Mouse (Mus musculus) bone marrow, adult 2 months (tissue): ENCODE data around the gene Rims3. TPM values are rescaled to one million over a fixed set of nuclear protein-coding genes. Genes with fewer than 3 reads are reported as not detected.

Source experiments
- H3K27ac ChIP-seq: fragments of 200-500 bp; 2 replicates; pipeline ENCODE4 v1.5.1; 2012; ENCODE audit warnings: low read depth, mild to moderate bottlenecking, control low read depth, inconsistent platforms, low read length; ENCODE audit not compliant: control insufficient read depth, poor library complexity, insufficient read depth
- H3K4me1 ChIP-seq: fragments of 200-500 bp; 2 replicates; pipeline ENCODE4 v1.6.1; 2011; ENCODE audit warnings: low read length; ENCODE audit not compliant: control insufficient read depth, insufficient read depth
- H3K4me3 ChIP-seq: fragments of 200-500 bp; replicated peaks from 2 replicates; pipeline ENCODE3; 2011; ENCODE audit warnings: mild to moderate bottlenecking, low read depth, low read length, control low read depth; ENCODE audit not compliant: control insufficient read depth
- CTCF ChIP-seq: fragments of 200-500 bp; IDR thresholded peaks from 2 replicates; pipeline ENCODE4 v1.5.1; 2011; ENCODE audit warnings: low read length, control low read depth; ENCODE audit not compliant: control insufficient read depth, insufficient read depth
- POLR2A ChIP-seq: fragments of 200-500 bp; IDR thresholded peaks from 2 replicates; pipeline ENCODE4 v1.6.1; 2011; ENCODE audit warnings: low read depth, mild to moderate bottlenecking, control low read depth, low read length, borderline replicate concordance; ENCODE audit not compliant: control insufficient read depth
- WGBS: fragments of 180-500 bp; shearing (Covaris S2); methylation state at CpG from one replicate; pipeline ENCODE4 v1.1.7; 2018; 5-methylcytosine and 5-hydroxymethylcytosine counted together
- polyA plus RNA-seq: library from polyadenylated mRNA; stranded (reverse); fragments of >200 nt; gene quantifications from 2 replicates; pipeline ENCODE4 v1.2.4, GENCODE M21; 2011; ENCODE audit warnings: low replicate concordance; ENCODE audit not compliant: missing spikeins, insufficient read depth, insufficient read length

Rims3 gene
- polyA plus RNA-seq, 1 experiment, result 2.9 TPM

GRCm38 (mm10) chr4:120909558-120910150, 55.0 kb downstream of the Rims3 start:
- Histone ChIP-seq H3K4me3 (no peak overlapping the region), H3K27ac (no peak overlapping the region), H3K4me1 (peaks cover 4% of the 10 kb centered on the region)
- TF ChIP-seq CTCF (peak; percentile 74), POLR2A (no peak)
- 19% methylated on average over 15 of the region's 15 CpGs for WGBS

GRCm38 (mm10) chr4:120911086-120911485, 56.5 kb downstream of the Rims3 start:
- TF ChIP-seq POLR2A, result no peak
- no peak for TF ChIP-seq CTCF
- 91% methylated on average over 6 of the region's 6 CpGs for WGBS
- Histone ChIP-seq H3K27ac (no peak overlapping the region), H3K4me1 (peaks cover 6% of the 10 kb centered on the region), H3K4me3 (no peak overlapping the region)

- WGBS, result 60% methylated on average over 4 of the region's 4 CpGs
- no peak for TF ChIP-seq CTCF
- no peak for TF ChIP-seq POLR2A
- Histone ChIP-seq H3K4me1 (peaks cover 6% of the 10 kb centered on the region), H3K27ac (no peak overlapping the region), H3K4me3 (no peak overlapping the region)
These were observed 58.2 kb downstream of the Rims3 start for GRCm38 (mm10) chr4:120912866-120913265.

- Histone ChIP-seq H3K4me3 (no peak overlapping the region), H3K27ac (no peak overlapping the region), H3K4me1 (peaks cover 6% of the 10 kb centered on the region)
- 68% methylated on average over 8 of the region's 8 CpGs for WGBS
- TF ChIP-seq CTCF (no peak), POLR2A (no peak)
These were observed 58.8 kb downstream of the Rims3 start for GRCm38 (mm10) chr4:120913443-120913842.

- Histone ChIP-seq H3K4me1 (peaks cover 6% of the 10 kb centered on the region), H3K4me3 (no peak overlapping the region), H3K27ac (no peak overlapping the region)
- no peak for TF ChIP-seq POLR2A
- TF ChIP-seq CTCF, result no peak
- WGBS, result 4% methylated on average over 1 of the region's 1 CpGs
These were observed 59.2 kb downstream of the Rims3 start for GRCm38 (mm10) chr4:120913861-120914260.

GRCm38 (mm10) chr4:120914501-120914900, 59.9 kb downstream of the Rims3 start:
- peak overlapping the region; percentile 67 for H3K27ac ChIP-seq
- peaks cover 6% of the 10 kb centered on the region for H3K4me1 ChIP-seq
- 14% methylated on average over 4 of the region's 4 CpGs for WGBS

GRCm38 (mm10) chr4:120921461-120921860, 66.8 kb downstream of the Rims3 start:
- 90% methylated on average over 8 of the region's 8 CpGs for WGBS
- no peak for TF ChIP-seq CTCF
- no peak for TF ChIP-seq POLR2A
- Histone ChIP-seq H3K4me3 (no peak overlapping the region), H3K4me1 (no peaks in the 10 kb centered on the region; the same call in 1 of the 2 replicates), H3K27ac (no peak overlapping the region)

More at GRCm38 (mm10) chr4:120914501-120914900, 59.9 kb downstream of the Rims3 start:
- TF ChIP-seq CTCF (no peak), POLR2A (no peak)
- no peak overlapping the region for H3K4me3 ChIP-seq

GRCm38 (mm10) chr4:120924554-120925299, 70.1 kb downstream of the Rims3 start, which contains the start of gene Exo5:
Gene Exo5, minus strand, starts transcription at chr4:120925017.
- no peaks in the 10 kb centered on the region; the same call in 1 of the 2 replicates for H3K4me1 ChIP-seq
- TF ChIP-seq POLR2A (peak; percentile 94), CTCF (no peak)
- H3K27ac ChIP-seq, result peak within 1 kb of the TSS; percentile 80
- peak within 1 kb of the TSS; percentile 98 for H3K4me3 ChIP-seq
- under 1% methylated on average over 33 of the region's 33 CpGs for WGBS
